Mouse (Mus musculus) intestine, embryonic 14.5 days (tissue): ENCODE data around the gene Zfp287. TPM values are rescaled to one million over a fixed set of nuclear protein-coding genes. Genes with fewer than 3 reads are reported as not detected.
A peak's percentile ranks its signal among the peaks of the same experiment; 100 is the strongest.

ENCODE experiments used
- ATAC-seq: fragments of 200-750 bp; cut with Nextera tagmentation; replicated peaks from 2 replicates; pipeline ENCODE4 v1.8.0; 2017; ENCODE audit warnings: low read depth, moderate number of reproducible peaks, moderate TSS enrichment, moderate library complexity; ENCODE audit not compliant: low FRiP score, low TSS enrichment
- DNase-seq: peaks from one replicate; pipeline ENCODE4 v3.0.0-alpha.2; 2018; ENCODE audit warnings: low spot score
- H3K27ac ChIP-seq: fragments of 300-500 bp; sonication (generic); 2 replicates; pipeline ENCODE4 v1.5.1; 2014; ENCODE audit warnings: low read depth, mild to moderate bottlenecking, control low read depth
- H3K27me3 ChIP-seq: fragments of 300-500 bp; sonication (generic); replicated peaks from 2 replicates; pipeline ENCODE4 v1.6.1; 2014; ENCODE audit warnings: low read length, control low read depth; ENCODE audit not compliant: control insufficient read depth, insufficient read depth
- H3K36me3 ChIP-seq: fragments of 300-500 bp; sonication (generic); 2 replicates; pipeline ENCODE4 v1.6.1; 2014; ENCODE audit warnings: low read length, control low read depth; ENCODE audit not compliant: control insufficient read depth, insufficient read depth
- H3K4me1 ChIP-seq: fragments of 300-500 bp; sonication (generic); replicated peaks from 2 replicates; pipeline ENCODE4 v1.6.1; 2014; ENCODE audit warnings: low read length, control low read depth, mixed read lengths; ENCODE audit not compliant: control insufficient read depth, insufficient read depth
- H3K4me2 ChIP-seq: fragments of 300-500 bp; sonication (generic); 2 replicates; pipeline ENCODE4 v1.6.1; 2014; ENCODE audit warnings: low read length
- H3K4me3 ChIP-seq: fragments of 300-500 bp; sonication (generic); 2 replicates; pipeline ENCODE4 v1.5.1; 2014; ENCODE audit warnings: low read depth, low read length, control low read depth, mixed read lengths
- H3K9ac ChIP-seq: fragments of 300-500 bp; sonication (generic); 2 replicates; pipeline ENCODE4 v1.6.1; 2014; ENCODE audit warnings: mild to moderate bottlenecking, low read length
- H3K9me3 ChIP-seq: fragments of 300-500 bp; sonication (generic); 2 replicates; pipeline ENCODE4 v1.6.1; 2016; ENCODE audit warnings: low read length, control low read depth; ENCODE audit not compliant: control insufficient read depth
- WGBS: fragments of 180-500 bp; shearing (Covaris S2); extraction: QIAGEN DNeasy Blood & Tissue Kit; methylation state at CpG from one replicate; pipeline ENCODE4 v1.1.7; 2014; 5-methylcytosine and 5-hydroxymethylcytosine counted together
- polyA plus RNA-seq: library from polyadenylated mRNA; unstranded; fragments of >200 nt; fragmentation: Nextera tagmentation; extraction: Ambion mirVana; gene quantifications from 2 replicates; pipeline ENCODE4 v1.2.1, GENCODE M21; 2014

Zfp287 gene
- polyA plus RNA-seq, 1 experiment from 2014 or later: 7.7 TPM

DNA sequence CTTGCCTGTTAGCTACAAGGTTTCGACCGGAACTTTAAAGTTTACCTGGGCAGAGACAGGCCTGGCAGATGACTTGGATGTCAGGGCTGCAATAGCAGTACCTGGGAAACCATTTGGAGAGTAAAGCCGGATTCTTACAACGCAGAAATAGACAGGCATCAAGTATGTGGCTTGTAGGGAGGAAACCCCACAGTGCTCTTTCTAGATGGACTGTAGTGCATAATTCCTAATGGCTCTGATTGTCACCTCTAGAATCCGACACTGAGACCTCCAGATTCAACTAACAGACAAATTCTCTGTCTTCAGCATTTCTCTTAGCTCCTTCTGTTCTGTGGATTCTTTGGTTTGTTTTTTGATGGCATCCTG is 300 bp upstream of the Zfp287 start:
- no peaks in the 10 kb centered on the region for H3K27me3 ChIP-seq
- no peaks in the 10 kb centered on the region for H3K9me3 ChIP-seq
- ATAC-seq: no peak
- peak overlapping the region; percentile 83 for H3K4me3 ChIP-seq
- no peak overlapping the region for H3K9ac ChIP-seq
- H3K4me1 ChIP-seq: 0 out of 2 replicates have a peak, but pooled peaks cover 3% of the 10 kb centered on the region
- peaks cover 13% of the 10 kb centered on the region; the same call in 1 of the 2 replicates for H3K36me3 ChIP-seq
- H3K4me2 ChIP-seq: peak overlapping the region; percentile 55
- no peak for DNase-seq
- 11% methylated on average over 5 of the region's 5 CpGs for WGBS
- no peak overlapping the region for H3K27ac ChIP-seq

- Histone ChIP-seq H3K4me1 (0 out of 2 replicates have a peak, but pooled peaks cover 3% of the 10 kb centered on the region), H3K27me3 (no peaks in the 10 kb centered on the region), H3K9me3 (no peaks in the 10 kb centered on the region), H3K4me2 (no peak overlapping the region), H3K9ac (no peak overlapping the region), H3K27ac (no peak overlapping the region), H3K36me3 (peaks cover 40% of the 10 kb centered on the region), H3K4me3 (no peak overlapping the region)
- WGBS: 90% methylated on average over 8 of the region's 8 CpGs
- ATAC-seq (no peak), DNase-seq (no peak)
Observed at GRCm38 (mm10) chr11:62728276-62728675, 3.4 kb downstream of the Zfp287 start.

GRCm38 (mm10) chr11:62710657-62711056 is 21.0 kb downstream of the Zfp287 start:
- H3K4me1 ChIP-seq: no peaks in the 10 kb centered on the region
- H3K9ac ChIP-seq: no peak overlapping the region
- ATAC-seq (no peak), DNase-seq (no peak)
- H3K36me3 ChIP-seq: peaks cover 31% of the 10 kb centered on the region
- no peak overlapping the region for H3K27ac ChIP-seq
- no peaks in the 10 kb centered on the region for H3K9me3 ChIP-seq
- H3K4me2 ChIP-seq: no peak overlapping the region
- H3K27me3 ChIP-seq: no peaks in the 10 kb centered on the region
- no peak overlapping the region for H3K4me3 ChIP-seq
- 87% methylated on average over 5 of the region's 5 CpGs for WGBS

DNA sequence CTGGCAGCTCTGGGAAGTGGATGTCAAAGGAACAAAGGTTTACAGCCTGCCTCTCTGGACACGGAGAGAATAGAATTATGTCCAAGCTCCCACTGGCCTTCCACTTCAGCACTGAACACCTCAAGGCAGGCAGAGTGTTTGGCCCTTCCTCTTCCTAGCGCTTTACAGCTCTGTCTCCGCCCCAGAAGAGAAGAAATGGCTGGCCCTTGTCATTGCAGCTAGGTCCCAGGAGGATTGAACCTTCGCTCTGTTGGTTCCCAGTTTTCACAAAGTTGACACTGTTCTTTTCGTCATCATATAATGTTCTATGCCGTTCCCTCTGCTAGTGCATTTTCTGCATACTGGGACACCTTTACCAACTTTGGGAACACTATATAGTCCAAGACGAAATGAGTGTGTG is 23.5 kb downstream of the Zfp287 start:
- peaks cover 11% of the 10 kb centered on the region for H3K36me3 ChIP-seq
- no peak overlapping the region for H3K27ac ChIP-seq
- DNase-seq: no peak
- H3K4me2 ChIP-seq: no peak overlapping the region
- no peaks in the 10 kb centered on the region for H3K27me3 ChIP-seq
- no peaks in the 10 kb centered on the region for H3K9me3 ChIP-seq
- no peak for ATAC-seq
- no peaks in the 10 kb centered on the region for H3K4me1 ChIP-seq
- WGBS: 76% methylated on average over 7 of the region's 7 CpGs
- H3K9ac ChIP-seq: no peak overlapping the region
- no peak overlapping the region for H3K4me3 ChIP-seq

GRCm38 (mm10) chr11:62706141-62706540 is 25.6 kb downstream of the Zfp287 start:
- DNase-seq (no peak), ATAC-seq (no peak)
- Histone ChIP-seq H3K27ac (no peak overlapping the region), H3K9me3 (no peaks in the 10 kb centered on the region), H3K4me1 (no peaks in the 10 kb centered on the region), H3K9ac (no peak overlapping the region), H3K36me3 (0 out of 2 replicates have a peak, but pooled peaks cover 2% of the 10 kb centered on the region), H3K4me3 (no peak overlapping the region), H3K27me3 (no peaks in the 10 kb centered on the region), H3K4me2 (no peak overlapping the region)
- WGBS: 90% methylated on average over 2 of the region's 2 CpGs

DNA sequence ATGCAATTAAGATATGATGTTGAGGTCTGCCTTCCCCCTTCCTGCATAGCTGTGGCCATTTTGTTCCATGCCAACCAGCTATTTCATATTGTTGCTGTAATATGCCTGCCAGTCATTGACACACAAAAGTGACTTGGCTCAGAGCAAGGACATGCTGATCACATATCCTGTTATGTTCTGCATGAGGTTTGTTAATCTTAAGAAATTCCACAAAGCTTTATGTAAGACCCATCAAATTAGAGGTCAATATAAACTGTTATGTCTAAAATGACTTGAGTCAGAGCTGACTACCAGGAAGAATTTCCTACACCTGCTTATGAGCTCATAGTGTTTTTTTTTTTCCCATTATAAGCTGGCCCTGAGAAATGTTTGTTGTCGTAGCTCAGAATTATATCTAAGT is 30.5 kb downstream of the Zfp287 start:
- Histone ChIP-seq H3K4me2 (no peak overlapping the region), H3K9ac (no peak overlapping the region), H3K36me3 (no peaks in the 10 kb centered on the region), H3K4me3 (no peak overlapping the region), H3K4me1 (no peaks in the 10 kb centered on the region), H3K27me3 (no peaks in the 10 kb centered on the region), H3K9me3 (no peaks in the 10 kb centered on the region), H3K27ac (no peak overlapping the region)
- no peak for DNase-seq
- 82% methylated on average over 1 of the region's 1 CpGs for WGBS
- no peak for ATAC-seq

- H3K4me3 ChIP-seq: no peak overlapping the region
- no peaks in the 10 kb centered on the region for H3K36me3 ChIP-seq
- 63% methylated on average over 4 of the region's 4 CpGs for WGBS
- no peak overlapping the region for H3K9ac ChIP-seq
- ATAC-seq (no peak), DNase-seq (no peak)
- no peak overlapping the region for H3K4me2 ChIP-seq
- no peaks in the 10 kb centered on the region for H3K9me3 ChIP-seq
- H3K4me1 ChIP-seq: no peaks in the 10 kb centered on the region
- H3K27ac ChIP-seq: no peak overlapping the region
- no peaks in the 10 kb centered on the region for H3K27me3 ChIP-seq
Observed at GRCm38 (mm10) chr11:62699749-62700148, 32.0 kb downstream of the Zfp287 start.

GRCm38 (mm10) chr11:62695126-62695525 is 36.6 kb downstream of the Zfp287 start:
- Histone ChIP-seq H3K4me2 (no peak overlapping the region), H3K27me3 (no peaks in the 10 kb centered on the region), H3K36me3 (no peaks in the 10 kb centered on the region), H3K9ac (no peak overlapping the region), H3K27ac (no peak overlapping the region), H3K4me1 (no peaks in the 10 kb centered on the region), H3K9me3 (no peaks in the 10 kb centered on the region), H3K4me3 (no peak overlapping the region)
- ATAC-seq: no peak
- WGBS: 94% methylated on average over 8 of the region's 8 CpGs
- no peak for DNase-seq

- Histone ChIP-seq H3K4me3 (no peak overlapping the region), H3K36me3 (no peaks in the 10 kb centered on the region), H3K27ac (no peak overlapping the region), H3K9me3 (no peaks in the 10 kb centered on the region), H3K4me1 (no peaks in the 10 kb centered on the region), H3K9ac (no peak overlapping the region), H3K4me2 (no peak overlapping the region), H3K27me3 (no peaks in the 10 kb centered on the region)
- DNase-seq (peak; percentile 68), ATAC-seq (peak; percentile 70; the same call in 1 of the 2 replicates)
- WGBS: 24% methylated on average over 9 of the region's 11 CpGs
Observed at GRCm38 (mm10) chr11:62693299-62694184, 38.2 kb downstream of the Zfp287 start.
